Mouse (Mus musculus) bone marrow macrophage, adult 2 months (primary cell): ENCODE measurements around the gene Gm11549.

Experiments used
- CTCF ChIP-seq: IDR thresholded peaks from 2 replicates; pipeline ENCODE4 v1.5.1; 2012; ENCODE audit warnings: low read depth, mild to moderate bottlenecking, low read length, moderate library complexity
- POLR2A ChIP-seq: IDR thresholded peaks from 2 replicates; pipeline ENCODE4 v1.6.1; 2012; ENCODE audit warnings: mild to moderate bottlenecking, low read depth, low read length, borderline replicate concordance

DNA sequence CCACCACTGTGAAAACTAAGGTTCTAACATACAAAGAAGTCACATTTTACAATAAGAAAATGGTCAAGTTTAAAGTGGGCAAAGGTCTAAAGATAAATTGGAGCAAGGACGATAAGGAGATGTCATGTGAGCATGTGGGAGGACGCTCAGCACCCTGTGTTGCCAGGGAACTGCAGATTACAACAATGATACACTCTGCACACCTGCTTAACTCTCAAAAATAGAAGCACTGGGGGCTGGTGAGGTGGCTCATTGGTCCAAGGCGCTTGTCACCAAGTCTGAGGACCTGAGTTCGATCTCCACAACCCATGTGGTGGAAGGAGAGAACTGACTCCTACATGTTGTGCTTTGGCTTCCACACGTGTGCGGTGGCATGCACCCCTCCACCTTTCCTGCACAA is 10.1 kb downstream of the Gm11549 start:
- no peak for TF ChIP-seq POLR2A
- TF ChIP-seq CTCF: no peak
